Mouse (Mus musculus): ENCODE results near the gene Rpl10a. TPM values are rescaled to one million over a fixed set of nuclear protein-coding genes. Genes with fewer than 3 reads are reported as not detected.

Gene Rpl10a
- polyA plus RNA-seq (2016; fragmentation: Nextera tagmentation; extraction: Ambion mirVana) = 345 and 365 TPM in 2 replicates

GRCm38 (mm10) chr17:28328366-28328928 lies at the start of gene Rpl10a:
Rpl10a (plus strand) TSS chr17:28328471.
- H3K9me3 ChIP-seq = no peaks in the 10 kb centered on the region
- H3K4me3 ChIP-seq = peak within 1 kb of the TSS; percentile 96
- H3K27ac ChIP-seq = peak within 1 kb of the TSS; percentile 98
- under 1% methylated on average over 67 of the region's 67 CpGs for WGBS
- H3K27me3 ChIP-seq (ENCODE audit: insufficient read depth, poor library complexity, severe bottlenecking) = no peaks in the 10 kb centered on the region
- DNase-seq (ENCODE audit: low spot score) = peak; percentile 97
- H3K4me1 ChIP-seq = peaks cover 52% of the 10 kb centered on the region
- H3K36me3 ChIP-seq = peaks cover 67% of the 10 kb centered on the region

- WGBS = 59% methylated on average over 4 of the region's 4 CpGs
- Histone ChIP-seq H3K36me3 (no peaks in the 10 kb centered on the region), H3K27ac (peak overlapping the region; percentile 53), H3K27me3 (ENCODE audit: insufficient read depth, poor library complexity, severe bottlenecking) (no peaks in the 10 kb centered on the region), H3K9me3 (no peaks in the 10 kb centered on the region), H3K4me3 (0 out of 2 replicates have a peak overlapping the region, but pooled peaks have one; percentile 1), H3K4me1 (peaks cover 40% of the 10 kb centered on the region)
- DNase-seq (ENCODE audit: low spot score) = no peak
These were observed 49.0 kb upstream of the Rpl10a start for GRCm38 (mm10) chr17:28279236-28279635.

GRCm38 (mm10) chr17:28279780-28280422 lies 48.4 kb upstream of the Rpl10a start:
- H3K27me3 ChIP-seq (ENCODE audit: insufficient read depth, poor library complexity, severe bottlenecking) = no peaks in the 10 kb centered on the region
- H3K27ac ChIP-seq = peak overlapping the region; percentile 53
- H3K9me3 ChIP-seq = no peaks in the 10 kb centered on the region
- H3K4me3 ChIP-seq = 0 out of 2 replicates have a peak overlapping the region, but pooled peaks have one; percentile 1
- DNase-seq (ENCODE audit: low spot score) = no peak
- peaks cover 40% of the 10 kb centered on the region for H3K4me1 ChIP-seq
- 62% methylated on average over 15 of the region's 15 CpGs for WGBS
- no peaks in the 10 kb centered on the region for H3K36me3 ChIP-seq

GRCm38 (mm10) chr17:28280423-28280800 lies 47.9 kb upstream of the Rpl10a start:
- Histone ChIP-seq H3K9me3 (no peaks in the 10 kb centered on the region), H3K27ac (peak overlapping the region; percentile 53), H3K4me3 (no peak overlapping the region), H3K4me1 (peaks cover 40% of the 10 kb centered on the region), H3K36me3 (no peaks in the 10 kb centered on the region), H3K27me3 (ENCODE audit: insufficient read depth, poor library complexity, severe bottlenecking) (no peaks in the 10 kb centered on the region)
- DNase-seq (ENCODE audit: low spot score) = no peak
- WGBS = 65% methylated on average over 7 of the region's 7 CpGs

GRCm38 (mm10) chr17:28280831-28281377 lies 47.4 kb upstream of the Rpl10a start:
- no peaks in the 10 kb centered on the region for H3K36me3 ChIP-seq
- peak overlapping the region; percentile 23 for H3K27ac ChIP-seq
- DNase-seq (ENCODE audit: low spot score) = no peak
- 54% methylated on average over 5 of the region's 5 CpGs for WGBS
- peaks cover 44% of the 10 kb centered on the region for H3K4me1 ChIP-seq
- H3K4me3 ChIP-seq = no peak overlapping the region
- no peaks in the 10 kb centered on the region for H3K9me3 ChIP-seq
- no peaks in the 10 kb centered on the region for H3K27me3 ChIP-seq (ENCODE audit: insufficient read depth, poor library complexity, severe bottlenecking)

- no peaks in the 10 kb centered on the region for H3K27me3 ChIP-seq (ENCODE audit: insufficient read depth, poor library complexity, severe bottlenecking)
- H3K27ac ChIP-seq = no peak overlapping the region
- no peak overlapping the region for H3K4me3 ChIP-seq
- no peak for DNase-seq (ENCODE audit: low spot score)
- WGBS = 87% methylated on average over 7 of the region's 7 CpGs
- H3K36me3 ChIP-seq = no peaks in the 10 kb centered on the region
- H3K4me1 ChIP-seq = peaks cover 50% of the 10 kb centered on the region
- H3K9me3 ChIP-seq = no peaks in the 10 kb centered on the region
These were observed 46.3 kb upstream of the Rpl10a start for GRCm38 (mm10) chr17:28281866-28282441.

GRCm38 (mm10) chr17:28283199-28283598 lies 45.1 kb upstream of the Rpl10a start:
- 89% methylated on average over 10 of the region's 10 CpGs for WGBS
- no peak for DNase-seq (ENCODE audit: low spot score)
- H3K4me3 ChIP-seq = no peak overlapping the region
- no peaks in the 10 kb centered on the region for H3K9me3 ChIP-seq
- no peak overlapping the region for H3K27ac ChIP-seq
- peaks cover 57% of the 10 kb centered on the region for H3K4me1 ChIP-seq
- H3K36me3 ChIP-seq = no peaks in the 10 kb centered on the region
- H3K27me3 ChIP-seq (ENCODE audit: insufficient read depth, poor library complexity, severe bottlenecking) = no peaks in the 10 kb centered on the region

GRCm38 (mm10) chr17:28286133-28286532 lies 42.1 kb upstream of the Rpl10a start:
- H3K36me3 ChIP-seq = no peaks in the 10 kb centered on the region
- H3K4me1 ChIP-seq = peaks cover 44% of the 10 kb centered on the region
- H3K27me3 ChIP-seq (ENCODE audit: insufficient read depth, poor library complexity, severe bottlenecking) = no peaks in the 10 kb centered on the region
- no peak overlapping the region for H3K27ac ChIP-seq
- no peaks in the 10 kb centered on the region for H3K9me3 ChIP-seq
- whole genome bisulfite sequencing = 82% methylated on average over 10 of the region's 10 CpGs
- no peak overlapping the region for H3K4me3 ChIP-seq
- DNase-seq (ENCODE audit: low spot score) = no peak

- Histone ChIP-seq H3K4me3 (no peak overlapping the region), H3K27ac (no peak overlapping the region), H3K36me3 (peaks cover 3% of the 10 kb centered on the region; the same call in 1 of the 2 replicates), H3K9me3 (no peaks in the 10 kb centered on the region), H3K4me1 (peaks cover 42% of the 10 kb centered on the region), H3K27me3 (ENCODE audit: insufficient read depth, poor library complexity, severe bottlenecking) (no peaks in the 10 kb centered on the region)
- 50% methylated on average over 5 of the region's 5 CpGs for WGBS
- DNase-seq (ENCODE audit: low spot score) = no peak
These were observed 41.3 kb upstream of the Rpl10a start for GRCm38 (mm10) chr17:28286964-28287363.

GRCm38 (mm10) chr17:28287578-28287977 lies 40.7 kb upstream of the Rpl10a start:
- Histone ChIP-seq H3K4me1 (peaks cover 42% of the 10 kb centered on the region), H3K4me3 (no peak overlapping the region), H3K27ac (no peak overlapping the region), H3K36me3 (peaks cover 9% of the 10 kb centered on the region), H3K9me3 (no peaks in the 10 kb centered on the region), H3K27me3 (ENCODE audit: insufficient read depth, poor library complexity, severe bottlenecking) (no peaks in the 10 kb centered on the region)
- DNase-seq (ENCODE audit: low spot score) = no peak
- WGBS = 59% methylated on average over 8 of the region's 8 CpGs

- H3K4me1 ChIP-seq = peaks cover 42% of the 10 kb centered on the region
- H3K4me3 ChIP-seq = no peak overlapping the region
- H3K27ac ChIP-seq = no peak overlapping the region
- no peaks in the 10 kb centered on the region for H3K27me3 ChIP-seq (ENCODE audit: insufficient read depth, poor library complexity, severe bottlenecking)
- H3K36me3 ChIP-seq = peaks cover 12% of the 10 kb centered on the region
- no peaks in the 10 kb centered on the region for H3K9me3 ChIP-seq
- 64% methylated on average over 5 of the region's 5 CpGs for WGBS
- DNase-seq (ENCODE audit: low spot score) = no peak
These were observed 40.3 kb upstream of the Rpl10a start for GRCm38 (mm10) chr17:28287980-28288379.

GRCm38 (mm10) chr17:28290262-28290661 lies 38.0 kb upstream of the Rpl10a start:
- Histone ChIP-seq H3K9me3 (no peaks in the 10 kb centered on the region), H3K4me3 (no peak overlapping the region), H3K27me3 (ENCODE audit: insufficient read depth, poor library complexity, severe bottlenecking) (no peaks in the 10 kb centered on the region), H3K36me3 (peaks cover 12% of the 10 kb centered on the region), H3K27ac (0 out of 2 replicates have a peak overlapping the region, but pooled peaks have one; percentile 13), H3K4me1 (peaks cover 60% of the 10 kb centered on the region)
- 75% methylated on average over 3 of the region's 3 CpGs for WGBS
- no peak for DNase-seq (ENCODE audit: low spot score)

- H3K27ac ChIP-seq = no peak overlapping the region
- no peaks in the 10 kb centered on the region for H3K9me3 ChIP-seq
- no peak for DNase-seq (ENCODE audit: low spot score)
- peaks cover 15% of the 10 kb centered on the region for H3K36me3 ChIP-seq
- WGBS = 76% methylated on average over 11 of the region's 11 CpGs
- H3K27me3 ChIP-seq (ENCODE audit: insufficient read depth, poor library complexity, severe bottlenecking) = no peaks in the 10 kb centered on the region
- no peak overlapping the region for H3K4me3 ChIP-seq
- H3K4me1 ChIP-seq = peaks cover 58% of the 10 kb centered on the region
These were observed 37.6 kb upstream of the Rpl10a start for GRCm38 (mm10) chr17:28290671-28291070.

Measured in heart, embryonic 10.5 days (tissue).